ENCODE assay signal across 23 mouse cellular contexts in the genomic region with DNA sequence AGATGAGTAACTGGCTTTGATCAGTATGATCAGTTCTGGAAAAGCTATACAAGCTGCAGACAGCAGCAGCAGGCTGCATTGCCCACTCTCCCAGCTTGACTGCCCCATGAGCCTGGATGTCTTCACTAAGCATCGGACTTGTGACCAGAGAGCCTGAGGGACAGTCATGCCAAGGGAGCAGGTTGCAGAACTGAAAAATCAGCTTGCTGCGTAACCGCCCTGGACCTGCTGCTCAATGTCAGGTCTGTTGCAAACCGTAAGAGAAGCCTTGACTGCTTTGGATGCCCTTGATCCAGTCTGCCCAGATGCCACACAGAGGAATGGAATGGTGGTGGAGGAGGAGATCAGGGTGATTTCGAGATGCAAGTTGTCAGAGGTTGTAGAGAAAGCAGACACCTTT. TPM values are rescaled to one million over a fixed set of nuclear protein-coding genes. Genes with fewer than 3 reads are reported as not detected.
DNase-seq lines count a peak whose midpoint lies in the region; ATAC-seq lines count a peak whose summit lies in the region.
"Had no signal": no experiment of that assay in that cellular context is flagged by ENCODE, and none has a peak within 500 bp of the region (broad histone marks: within the 10 kb centered on the region; RNA-seq: fewer than 3 reads in every experiment).

No protein-coding gene starts in this region.

- H3K9me3 ChIP-seq in forebrain, embryonic 15.5 days = no peaks in the 10 kb centered on the region
- H3K9me3 ChIP-seq in forebrain, embryonic 11.5 days (ENCODE audit: control insufficient read depth, low read length) = no peaks in the 10 kb centered on the region
- H3K9me3 ChIP-seq: embryonic facial prominence, embryonic 15.5 days; forebrain, embryonic 12.5 days; heart, embryonic 10.5 days; hindbrain, embryonic 13.5 days had no signal

- H3K27me3 ChIP-seq in forebrain, embryonic 15.5 days = no peaks in the 10 kb centered on the region
- H3K27me3 ChIP-seq in forebrain, embryonic 11.5 days (ENCODE audit: control insufficient read depth, insufficient read depth, low read length) = no peaks in the 10 kb centered on the region
- H3K27me3 ChIP-seq: embryonic facial prominence, embryonic 15.5 days; forebrain, embryonic 12.5 days; hindbrain, embryonic 13.5 days had no signal

- no peak for ATAC-seq in forebrain, embryonic 15.5 days (replicated peaks)
- no peak for ATAC-seq in forebrain, embryonic 11.5 days (replicated peaks; ENCODE audit: low FRiP score)
- ATAC-seq: CD4-positive, CD25-positive, alpha-beta regulatory T cell, adult 4 months; forebrain, postnatal 0 days; hindbrain, postnatal 0 days had no signal

- H3K4me1 ChIP-seq in forebrain, embryonic 15.5 days = peaks cover 58% of the 10 kb centered on the region
- H3K4me1 ChIP-seq in forebrain, embryonic 11.5 days (replicated peaks; ENCODE audit: control insufficient read depth, insufficient read depth, low read length) = peaks cover 12% of the 10 kb centered on the region; the same call in 1 of the 2 replicates
- peaks cover 44% of the 10 kb centered on the region for H3K4me1 ChIP-seq in brown adipose tissue, adult 24 weeks (ENCODE audit: control insufficient read depth, insufficient read depth, insufficient read length, low read length)

- WGBS in forebrain, embryonic 15.5 days = 93% methylated on average over 5 of the region's 5 CpGs
- WGBS in forebrain, embryonic 11.5 days = 92% methylated on average over 5 of the region's 5 CpGs

- H3K9ac ChIP-seq in forebrain, embryonic 15.5 days (replicated peaks) = no peak overlapping the region
- H3K9ac ChIP-seq in forebrain, embryonic 11.5 days (ENCODE audit: low read length) = no peak overlapping the region
- H3K9ac ChIP-seq: embryonic facial prominence, embryonic 15.5 days; forebrain, embryonic 12.5 days; forebrain, postnatal 0 days; hindbrain, embryonic 13.5 days had no signal

- H3K4me2 ChIP-seq in forebrain, embryonic 15.5 days (replicated peaks) = no peak overlapping the region
- no peak overlapping the region for H3K4me2 ChIP-seq in forebrain, embryonic 11.5 days (ENCODE audit: low read depth, low read length, severe bottlenecking)
- H3K4me2 ChIP-seq: embryonic facial prominence, embryonic 15.5 days; forebrain, embryonic 12.5 days; hindbrain, embryonic 13.5 days had no signal

- intact Hi-C loops in heart, postnatal 14 days (cut with DNase I) = no loop called here

- H3K4me3 ChIP-seq in forebrain, embryonic 15.5 days = no peak overlapping the region
- no peak overlapping the region for H3K4me3 ChIP-seq in forebrain, embryonic 11.5 days (ENCODE audit: low read depth, low read length)
- H3K4me3 ChIP-seq in brown adipose tissue, adult 24 weeks (ENCODE audit: insufficient read depth, low read depth, low read length) = no peak overlapping the region
- H3K4me3 ChIP-seq: embryonic facial prominence, embryonic 15.5 days; erythroblast, embryonic 14.5 days; forebrain, embryonic 12.5 days; heart, embryonic 10.5 days; hindbrain, embryonic 13.5 days had no signal

- DNase-seq in adrenal gland, adult 2 months = peak; percentile 89
- DNase-seq in adrenal gland, postnatal 4 days (ENCODE audit: low spot score in 2 of 2) = no peak
- no peak for DNase-seq in forebrain, embryonic 11.5 days (ENCODE audit: low spot score)
- DNase-seq in adrenal gland, postnatal 10 days = peak; percentile 73
- no peak for DNase-seq in heart, postnatal 14 days
- DNase-seq: B cell, adult 2 months; cerebellum, adult 11-12 months; cerebellum, adult 9-11 months; embryo, embryonic 11 days; forebrain, postnatal 0 days; gastrocnemius, postnatal 25 days; kidney, adult 11 months; kidney, adult 9 months had no signal

- 0 out of 2 replicates have a peak overlapping the region, but pooled peaks have one; percentile 1 for H3K27ac ChIP-seq in forebrain, embryonic 15.5 days (replicated peaks)
- no peak overlapping the region for H3K27ac ChIP-seq in forebrain, embryonic 11.5 days (ENCODE audit: low read depth, low read length)
- 0 out of 2 replicates have a peak overlapping the region, but pooled peaks have one; percentile 1 for H3K27ac ChIP-seq in brown adipose tissue, adult 24 weeks (replicated peaks; ENCODE audit: low read depth, low read length)
- H3K27ac ChIP-seq: embryonic facial prominence, embryonic 15.5 days; forebrain, embryonic 12.5 days; heart, embryonic 10.5 days; hindbrain, embryonic 13.5 days; hindbrain, postnatal 0 days had no signal

- no peaks in the 10 kb centered on the region for H3K36me3 ChIP-seq in forebrain, embryonic 15.5 days
- H3K36me3 ChIP-seq in forebrain, embryonic 11.5 days (ENCODE audit: control insufficient read depth, insufficient read depth, low read length) = peaks cover 4% of the 10 kb centered on the region; the same call in 1 of the 2 replicates
- H3K36me3 ChIP-seq: G1E had no signal

RNA-seq across cellular contexts. Expression of gene Plpp3, which starts 41.5 kb away (rescaled TPM):
- total RNA-seq in adrenal gland, adult 2 months (2021) = 100 to 1,000 TPM; 237 to 336 TPM
- polyA plus RNA-seq in adrenal gland, adult 2 months (2012; rRNA removed) = 246 and 342 TPM in 2 replicates
- 100 to 1,000 TPM; 231 to 252 TPM for total RNA-seq in adrenal gland, postnatal 4 days (2021)
- polyA plus RNA-seq in forebrain, embryonic 15.5 days (2015; fragmentation: Nextera tagmentation; extraction: Ambion mirVana) = 74.4 and 75.6 TPM in 2 replicates
- polyA plus RNA-seq in forebrain, embryonic 11.5 days (2014; fragmentation: Nextera tagmentation; extraction: Ambion mirVana) = 69.9 and 71.6 TPM in 2 replicates
- total RNA-seq in adrenal gland, postnatal 10 days (2021) = 100 to 1,000 TPM; 157 to 169 TPM
- polyA plus RNA-seq in brown adipose tissue, adult 24 weeks (2012; ENCODE audit: insufficient read depth, insufficient read length, missing spikeins) = 38.6 and 44.2 TPM in 2 replicates
- total RNA-seq in heart, postnatal 14 days (2021) = 10 to 100 TPM; 78.5 to 81.2 TPM
- total RNA-seq: G1E had no signal
- polyA plus RNA-seq: G1E had no signal

Comparison
In these comparisons a context has a peak if more than half of its experiments do, and no peak if none do; other contexts are left out.
1. DNase-seq: peak in adrenal gland, adult 2 months (single experiment) and adrenal gland, postnatal 10 days (single experiment); none in adrenal gland, postnatal 4 days (0 of 2), forebrain, embryonic 11.5 days (single experiment) and heart, postnatal 14 days (0 of 2).